Mouse (Mus musculus) forebrain, embryonic 15.5 days (tissue): ENCODE measurements around the gene Zfp784. TPM values are rescaled to one million over a fixed set of nuclear protein-coding genes. Genes with fewer than 3 reads are reported as not detected.
A peak's percentile ranks its signal among the peaks of the same experiment; 100 is the strongest.
"Not testable (repeated sequence)": the region's sequence is repeated elsewhere in the genome, so short reads cannot be mapped to it uniquely, and the experiment has no call there.

Source experiments
- ATAC-seq: fragments of 200-750 bp; cut with Nextera tagmentation; replicated peaks from 2 replicates; pipeline ENCODE4 v1.8.0; 2017; ENCODE audit warnings: mild to moderate bottlenecking, moderate TSS enrichment, moderate library complexity
- H3K27ac ChIP-seq: fragments of 300-500 bp; sonication (generic); replicated peaks from 2 replicates; pipeline ENCODE4 v1.5.1; 2015; ENCODE audit warnings: mild to moderate bottlenecking, inconsistent platforms
- H3K27me3 ChIP-seq: fragments of 300-500 bp; sonication (generic); 2 replicates; pipeline ENCODE4 v1.6.1; 2015; ENCODE audit warnings: inconsistent platforms
- H3K36me3 ChIP-seq: fragments of 300-500 bp; sonication (generic); 2 replicates; pipeline ENCODE4 v1.6.1; 2015; ENCODE audit warnings: mild to moderate bottlenecking, inconsistent platforms
- H3K4me1 ChIP-seq: fragments of 300-500 bp; sonication (generic); 2 replicates; pipeline ENCODE4 v1.6.1; 2015; ENCODE audit warnings: inconsistent platforms
- H3K4me2 ChIP-seq: fragments of 300-500 bp; sonication (generic); replicated peaks from 2 replicates; pipeline ENCODE4 v1.6.1; 2015; ENCODE audit warnings: mild to moderate bottlenecking, inconsistent platforms
- H3K4me3 ChIP-seq: fragments of 300-500 bp; sonication (generic); 2 replicates; pipeline ENCODE4 v1.5.1; 2015; ENCODE audit warnings: mild to moderate bottlenecking, inconsistent platforms
- H3K9ac ChIP-seq: fragments of 300-500 bp; sonication (generic); replicated peaks from 2 replicates; pipeline ENCODE4 v1.6.1; 2015; ENCODE audit warnings: mild to moderate bottlenecking, inconsistent platforms
- H3K9me3 ChIP-seq: fragments of 300-500 bp; sonication (generic); 2 replicates; pipeline ENCODE4 v1.6.1; 2016; ENCODE audit warnings: inconsistent platforms
- WGBS: fragments of 180-500 bp; shearing (Covaris S2); methylation state at CpG from one replicate; pipeline ENCODE4 v1.1.7; 2015; ENCODE audit warnings: mixed read lengths; 5-methylcytosine and 5-hydroxymethylcytosine counted together
- polyA plus RNA-seq: library from polyadenylated mRNA; unstranded; fragments of >200 nt; fragmentation: Nextera tagmentation; extraction: Ambion mirVana; gene quantifications from 2 replicates; pipeline ENCODE4 v1.2.1, GENCODE M21; 2015

The Zfp784 gene
- polyA plus RNA-seq, 1 experiment from 2014 or later: 8.5 TPM

GRCm38 (mm10) chr7:5017352-5017751, 20.9 kb downstream of the Zfp784 start:
- 95% methylated on average over 16 of the region's 16 CpGs for whole genome bisulfite sequencing

GRCm38 (mm10) chr7:5016920-5017319, 21.3 kb downstream of the Zfp784 start:
- Histone ChIP-seq H3K27me3 (no peaks in the 10 kb centered on the region), H3K4me3 (no peak overlapping the region), H3K9ac (no peak overlapping the region), H3K36me3 (peaks cover 7% of the 10 kb centered on the region), H3K27ac (no peak overlapping the region), H3K4me1 (peaks cover 34% of the 10 kb centered on the region), H3K9me3 (no peaks in the 10 kb centered on the region), H3K4me2 (no peak overlapping the region)
- no peak for ATAC-seq
- 98% methylated on average over 2 of the region's 2 CpGs for WGBS

More at GRCm38 (mm10) chr7:5017352-5017751, 20.9 kb downstream of the Zfp784 start:
- H3K9ac ChIP-seq: no peak overlapping the region
- H3K4me1 ChIP-seq: peaks cover 34% of the 10 kb centered on the region
- H3K9me3 ChIP-seq: no peaks in the 10 kb centered on the region
- no peak overlapping the region for H3K27ac ChIP-seq
- ATAC-seq: no peak
- H3K27me3 ChIP-seq: no peaks in the 10 kb centered on the region
- peaks cover 4% of the 10 kb centered on the region for H3K36me3 ChIP-seq
- H3K4me2 ChIP-seq: no peak overlapping the region
- H3K4me3 ChIP-seq: no peak overlapping the region

GRCm38 (mm10) chr7:5016057-5016456, 22.2 kb downstream of the Zfp784 start:
- ATAC-seq: no peak
- H3K27me3 ChIP-seq: no peaks in the 10 kb centered on the region
- no peaks in the 10 kb centered on the region for H3K9me3 ChIP-seq
- 65% methylated on average over 3 of the region's 3 CpGs for WGBS
- peaks cover 16% of the 10 kb centered on the region for H3K36me3 ChIP-seq
- peak overlapping the region; percentile 99 for H3K27ac ChIP-seq
- H3K9ac ChIP-seq: peak overlapping the region; percentile 51
- peaks cover 25% of the 10 kb centered on the region for H3K4me1 ChIP-seq
- peak overlapping the region; percentile 61 for H3K4me2 ChIP-seq
- H3K4me3 ChIP-seq: peak overlapping the region; percentile 89

- peak; percentile 80 for ATAC-seq
- WGBS: under 1% methylated on average over 70 of the region's 76 CpGs
- Histone ChIP-seq H3K36me3 (peaks cover 23% of the 10 kb centered on the region), H3K27ac (peak within 1 kb of the TSS; percentile 99), H3K9me3 (no peaks in the 10 kb centered on the region), H3K9ac (peak within 1 kb of the TSS; percentile 82), H3K4me1 (peaks cover 21% of the 10 kb centered on the region), H3K4me2 (peak within 1 kb of the TSS; percentile 61), H3K4me3 (peak within 1 kb of the TSS; percentile 89), H3K27me3 (no peaks in the 10 kb centered on the region)
These were observed 22.9 kb downstream of the Zfp784 start, which contains the start of gene Gm44973 for GRCm38 (mm10) chr7:5015118-5016001. TSS of gene Gm44973 (plus strand) at chr7:5015496.

GRCm38 (mm10) chr7:5014251-5015117, 23.8 kb downstream of the Zfp784 start, which contains the start of the genes Zfp524 and Fiz1:
TSS of gene Zfp524 (plus strand) at chr7:5014415.
TSS of gene Fiz1 (minus strand) at chr7:5014697.
- H3K27ac ChIP-seq: peak within 1 kb of the TSS; percentile 99
- WGBS: under 1% methylated on average over 42 of the region's 42 CpGs
- H3K4me2 ChIP-seq: peak within 1 kb of the TSS; percentile 61
- H3K4me3 ChIP-seq: peak within 1 kb of the TSS; percentile 89
- no peaks in the 10 kb centered on the region for H3K27me3 ChIP-seq
- H3K36me3 ChIP-seq: peaks cover 31% of the 10 kb centered on the region
- H3K9me3 ChIP-seq: no peaks in the 10 kb centered on the region
- ATAC-seq: peak; percentile 86
- H3K4me1 ChIP-seq: peaks cover 19% of the 10 kb centered on the region
- peak within 1 kb of the TSS; percentile 82 for H3K9ac ChIP-seq

GRCm38 (mm10) chr7:5012681-5013513, 25.3 kb downstream of the Zfp784 start:
- ATAC-seq: no peak
- Histone ChIP-seq H3K27ac (no peak overlapping the region), H3K9me3 (no peaks in the 10 kb centered on the region), H3K4me1 (peaks cover 16% of the 10 kb centered on the region), H3K36me3 (peaks cover 47% of the 10 kb centered on the region), H3K9ac (no peak overlapping the region), H3K27me3 (no peaks in the 10 kb centered on the region), H3K4me3 (no peak overlapping the region), H3K4me2 (no peak overlapping the region; the same call in 1 of the 2 replicates)
- WGBS: 91% methylated on average over 27 of the region's 27 CpGs

- Histone ChIP-seq H3K27me3 (no peaks in the 10 kb centered on the region), H3K27ac (no peak overlapping the region), H3K4me1 (peaks cover 3% of the 10 kb centered on the region; the same call in 1 of the 2 replicates), H3K9me3 (no peaks in the 10 kb centered on the region), H3K4me3 (no peak overlapping the region), H3K36me3 (peaks cover 63% of the 10 kb centered on the region), H3K9ac (no peak overlapping the region), H3K4me2 (no peak overlapping the region)
- no peak for ATAC-seq
- WGBS: 97% methylated on average over 26 of the region's 26 CpGs
These were observed 30.0 kb downstream of the Zfp784 start for GRCm38 (mm10) chr7:5008229-5008628.

- 60% methylated on average over 8 of the region's 8 CpGs for WGBS
- H3K27me3 ChIP-seq: not testable (repeated sequence)
These were observed 35.4 kb downstream of the Zfp784 start for GRCm38 (mm10) chr7:5002876-5003275.

GRCm38 (mm10) chr7:4999876-5000275, 38.4 kb downstream of the Zfp784 start:
- Histone ChIP-seq H3K9ac (no peak overlapping the region), H3K4me2 (no peak overlapping the region), H3K36me3 (0 out of 2 replicates have a peak, but pooled peaks cover 3% of the 10 kb centered on the region), H3K27ac (no peak overlapping the region), H3K4me1 (peaks cover 13% of the 10 kb centered on the region), H3K4me3 (no peak overlapping the region), H3K9me3 (no peaks in the 10 kb centered on the region), H3K27me3 (no peaks in the 10 kb centered on the region)
- WGBS: 70% methylated on average over 2 of the region's 2 CpGs
- ATAC-seq: no peak

More at GRCm38 (mm10) chr7:5002876-5003275, 35.4 kb downstream of the Zfp784 start:
- peaks cover 19% of the 10 kb centered on the region for H3K36me3 ChIP-seq
- H3K4me1 ChIP-seq, H3K9me3 ChIP-seq, H3K9ac ChIP-seq, ATAC-seq, H3K4me3 ChIP-seq, H3K4me2 ChIP-seq, H3K27ac ChIP-seq: not testable (repeated sequence)

- ATAC-seq: no peak
- Histone ChIP-seq H3K4me2 (peak overlapping the region; percentile 85), H3K9me3 (no peaks in the 10 kb centered on the region), H3K36me3 (peaks cover 26% of the 10 kb centered on the region), H3K4me1 (peaks cover 34% of the 10 kb centered on the region), H3K4me3 (peak overlapping the region; percentile 72), H3K27ac (peak overlapping the region; percentile 62), H3K9ac (peak overlapping the region; percentile 88), H3K27me3 (no peaks in the 10 kb centered on the region)
- WGBS: 64% methylated on average over 8 of the region's 8 CpGs
These were observed 41.3 kb downstream of the Zfp784 start for GRCm38 (mm10) chr7:4996934-4997333.
